Mouse (Mus musculus) heart, embryonic 14.5 days (tissue): ENCODE data around the gene Ssr3. TPM values are rescaled to one million over a fixed set of nuclear protein-coding genes. Genes with fewer than 3 reads are reported as not detected.

Experiments
- ATAC-seq: fragments of 200-750 bp; cut with Nextera tagmentation; 2 replicates; pipeline ENCODE4 v1.8.0; 2017; ENCODE audit warnings: low read depth, moderate TSS enrichment; ENCODE audit not compliant: insufficient number of reproducible peaks, insufficient read depth, low FRiP score
- H3K27ac ChIP-seq, 2 experiments: fragments of 200-500 bp in 1 of 2; fragments of 300-500 bp in 1 of 2; sonication (generic) in 1 of 2; replicated peaks in 1 of 2; 2 replicates each; pipeline ENCODE4 v1.5.1; 2012 to 2014; ENCODE audit warnings: low read depth in 2 of 2, low read length in 2 of 2, control low read depth in 1 of 2, mild to moderate bottlenecking in 1 of 2, mixed read lengths in 1 of 2; ENCODE audit not compliant: control insufficient read depth in 1 of 2, insufficient read depth in 1 of 2
- H3K27me3 ChIP-seq: fragments of 300-500 bp; sonication (generic); 2 replicates; pipeline ENCODE4 v1.6.1; 2014; ENCODE audit warnings: mild to moderate bottlenecking, low read length, control low read depth; ENCODE audit not compliant: control insufficient read depth, insufficient read depth
- H3K36me3 ChIP-seq: fragments of 300-500 bp; sonication (generic); 2 replicates; pipeline ENCODE4 v1.6.1; 2014; ENCODE audit warnings: mild to moderate bottlenecking, control low read depth, low read length, mixed read lengths; ENCODE audit not compliant: control insufficient read depth, insufficient read depth
- H3K4me1 ChIP-seq, 2 experiments: fragments of 200-500 bp in 1 of 2; fragments of 300-500 bp in 1 of 2; sonication (generic) in 1 of 2; 2 replicates each; pipeline ENCODE4 v1.6.1; 2012 to 2014; ENCODE audit warnings: low read length in 2 of 2, control low read depth in 1 of 2, mixed read lengths in 1 of 2; ENCODE audit not compliant: control insufficient read depth in 2 of 2, insufficient read depth in 2 of 2
- H3K4me2 ChIP-seq: fragments of 300-500 bp; sonication (generic); 2 replicates; pipeline ENCODE4 v1.6.1; 2014; ENCODE audit warnings: mild to moderate bottlenecking, low read length
- H3K4me3 ChIP-seq, 2 experiments: fragments of 200-500 bp in 1 of 2; fragments of 300-500 bp in 1 of 2; sonication (generic) in 1 of 2; 2 replicates each; pipeline ENCODE4 v1.5.1; 2012 to 2014; ENCODE audit warnings: low read length in 2 of 2, mild to moderate bottlenecking in 2 of 2, control low read depth in 1 of 2, low read depth in 1 of 2, moderate library complexity in 1 of 2; ENCODE audit not compliant: control insufficient read depth in 1 of 2, insufficient read depth in 1 of 2
- H3K9ac ChIP-seq: fragments of 300-500 bp; sonication (generic); 2 replicates; pipeline ENCODE4 v1.6.1; 2014; ENCODE audit warnings: mild to moderate bottlenecking, low read length
- H3K9me3 ChIP-seq: fragments of 300-500 bp; sonication (generic); 2 replicates; pipeline ENCODE4 v1.6.1; 2016; ENCODE audit warnings: low read length, control low read depth; ENCODE audit not compliant: control insufficient read depth
- WGBS: fragments of 180-500 bp; shearing (Covaris S2); extraction: QIAGEN DNeasy Blood & Tissue Kit; methylation state at CpG from one replicate; pipeline ENCODE4 v1.1.7; 2014; 5-methylcytosine and 5-hydroxymethylcytosine counted together
- polyA plus RNA-seq: library from polyadenylated mRNA; unstranded; fragments of >200 nt; fragmentation: Nextera tagmentation; extraction: Ambion mirVana; gene quantifications from 2 replicates; pipeline ENCODE4 v1.2.1, GENCODE M21; 2014

Ssr3 gene
- polyA plus RNA-seq, 1 experiment from 2014 or later: 230 TPM

DNA sequence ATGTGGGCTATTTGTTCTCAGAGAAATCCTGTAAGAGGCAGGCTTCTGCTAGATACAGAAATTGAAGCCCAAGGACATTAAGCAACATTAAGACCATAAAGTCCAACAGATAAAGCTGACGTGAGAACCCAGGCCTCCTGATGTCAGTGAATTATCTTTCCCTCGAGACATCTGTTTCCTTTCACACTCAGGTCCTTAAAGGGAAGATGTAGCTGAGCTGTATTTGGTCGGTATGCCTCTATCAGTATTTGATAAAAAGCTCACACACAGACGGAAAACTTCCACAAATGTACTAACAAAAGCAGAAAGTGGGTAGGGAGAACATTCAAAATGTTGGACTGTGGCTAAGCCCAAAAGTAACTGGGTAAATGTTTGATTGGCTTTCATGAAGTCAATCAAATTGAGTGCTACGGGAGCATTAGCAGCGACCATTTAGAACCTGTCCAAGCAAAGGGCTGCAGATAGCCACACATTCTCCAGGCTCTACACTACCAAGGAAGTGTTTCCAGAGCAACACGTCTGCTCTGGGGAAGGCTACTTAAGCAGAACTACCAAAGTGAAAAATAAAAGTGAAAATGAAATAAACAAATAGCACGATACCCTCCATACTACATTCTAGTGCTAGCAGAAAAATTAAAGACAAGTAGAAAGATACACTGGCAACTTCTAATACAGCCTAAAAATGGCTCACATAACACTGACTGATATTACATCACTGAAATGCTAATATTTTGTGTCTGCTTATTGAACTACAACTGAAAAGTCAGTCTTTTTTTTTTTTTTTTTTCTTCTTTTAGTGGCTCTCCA is 32.1 kb downstream of the Ssr3 start:
- peak overlapping the region; percentile 71 to 81 for H3K27ac ChIP-seq
- WGBS: 7% methylated on average over 8 of the region's 8 CpGs
- H3K4me3 ChIP-seq: peak overlapping the region in 1 of 2 experiments; percentile 10; a peak in 1 of 4 replicates
- no peaks in the 10 kb centered on the region for H3K9me3 ChIP-seq
- peak; percentile 38; the same call in 1 of the 2 replicates for ATAC-seq
- peaks cover 17 to 38% of the 10 kb centered on the region in 2 experiments for H3K4me1 ChIP-seq
- H3K36me3 ChIP-seq: peaks cover 2% of the 10 kb centered on the region; the same call in 1 of the 2 replicates
- H3K9ac ChIP-seq: peak overlapping the region; percentile 17; the same call in 1 of the 2 replicates
- peak overlapping the region; percentile 47 for H3K4me2 ChIP-seq
- no peaks in the 10 kb centered on the region for H3K27me3 ChIP-seq

GRCm38 (mm10) chr3:65358841-65359240 is 33.6 kb downstream of the Ssr3 start:
- Histone ChIP-seq H3K36me3 (no peaks in the 10 kb centered on the region), H3K27me3 (no peaks in the 10 kb centered on the region), H3K27ac (no peak overlapping the region), H3K9ac (no peak overlapping the region), H3K4me2 (no peak overlapping the region), H3K9me3 (no peaks in the 10 kb centered on the region), H3K4me1 (peaks cover 17 to 42% of the 10 kb centered on the region in 2 experiments), H3K4me3 (no peak overlapping the region)
- WGBS: 83% methylated on average over 2 of the region's 2 CpGs
- no peak for ATAC-seq

DNA sequence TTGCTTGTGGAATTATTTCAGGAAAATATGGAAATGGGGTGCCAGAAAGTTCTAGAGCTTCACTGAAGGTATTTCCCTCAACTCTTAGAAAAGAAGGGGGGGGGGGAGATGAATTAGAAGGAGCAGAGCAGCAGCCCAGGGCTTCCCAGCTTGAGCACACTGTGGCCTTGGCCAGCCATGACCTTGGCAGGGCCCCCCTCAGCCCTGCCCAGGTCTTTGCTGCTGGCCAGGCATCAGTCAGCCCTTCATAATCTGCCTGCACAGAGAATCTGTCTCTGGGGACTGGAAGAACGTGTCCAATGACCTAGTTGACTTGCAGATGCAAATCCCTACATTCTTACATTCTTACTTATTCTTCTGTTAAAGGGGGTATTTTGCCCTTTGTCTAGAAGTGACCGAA is 34.1 kb downstream of the Ssr3 start:
- H3K4me2 ChIP-seq: no peak overlapping the region
- H3K9ac ChIP-seq: no peak overlapping the region
- 54% methylated on average over 2 of the region's 2 CpGs for WGBS
- no peaks in the 10 kb centered on the region for H3K36me3 ChIP-seq
- ATAC-seq: no peak
- H3K27ac ChIP-seq: no peak overlapping the region
- H3K9me3 ChIP-seq: no peaks in the 10 kb centered on the region
- H3K4me1 ChIP-seq: peaks cover 15 to 37% of the 10 kb centered on the region in 2 experiments
- no peak overlapping the region for H3K4me3 ChIP-seq
- no peaks in the 10 kb centered on the region for H3K27me3 ChIP-seq

- WGBS: 49% methylated on average over 6 of the region's 6 CpGs
- Histone ChIP-seq H3K4me1 (peaks cover 10 to 21% of the 10 kb centered on the region in 2 experiments), H3K36me3 (no peaks in the 10 kb centered on the region), H3K9ac (no peak overlapping the region), H3K27ac (no peak overlapping the region), H3K9me3 (no peaks in the 10 kb centered on the region), H3K27me3 (no peaks in the 10 kb centered on the region), H3K4me3 (no peak overlapping the region), H3K4me2 (no peak overlapping the region)
- no peak for ATAC-seq
These were observed 36.9 kb downstream of the Ssr3 start for GRCm38 (mm10) chr3:65355479-65355878.

- Histone ChIP-seq H3K27me3 (no peaks in the 10 kb centered on the region), H3K4me2 (no peak overlapping the region), H3K9ac (no peak overlapping the region), H3K9me3 (no peaks in the 10 kb centered on the region), H3K4me3 (no peak overlapping the region), H3K27ac (no peak overlapping the region), H3K4me1 (peaks cover 6 to 7% of the 10 kb centered on the region in 2 experiments; a peak in 3 of 4 replicates), H3K36me3 (no peaks in the 10 kb centered on the region)
- no peak for ATAC-seq
- 65% methylated on average over 10 of the region's 10 CpGs for WGBS
These were observed 39.0 kb downstream of the Ssr3 start for GRCm38 (mm10) chr3:65353263-65354037.

DNA sequence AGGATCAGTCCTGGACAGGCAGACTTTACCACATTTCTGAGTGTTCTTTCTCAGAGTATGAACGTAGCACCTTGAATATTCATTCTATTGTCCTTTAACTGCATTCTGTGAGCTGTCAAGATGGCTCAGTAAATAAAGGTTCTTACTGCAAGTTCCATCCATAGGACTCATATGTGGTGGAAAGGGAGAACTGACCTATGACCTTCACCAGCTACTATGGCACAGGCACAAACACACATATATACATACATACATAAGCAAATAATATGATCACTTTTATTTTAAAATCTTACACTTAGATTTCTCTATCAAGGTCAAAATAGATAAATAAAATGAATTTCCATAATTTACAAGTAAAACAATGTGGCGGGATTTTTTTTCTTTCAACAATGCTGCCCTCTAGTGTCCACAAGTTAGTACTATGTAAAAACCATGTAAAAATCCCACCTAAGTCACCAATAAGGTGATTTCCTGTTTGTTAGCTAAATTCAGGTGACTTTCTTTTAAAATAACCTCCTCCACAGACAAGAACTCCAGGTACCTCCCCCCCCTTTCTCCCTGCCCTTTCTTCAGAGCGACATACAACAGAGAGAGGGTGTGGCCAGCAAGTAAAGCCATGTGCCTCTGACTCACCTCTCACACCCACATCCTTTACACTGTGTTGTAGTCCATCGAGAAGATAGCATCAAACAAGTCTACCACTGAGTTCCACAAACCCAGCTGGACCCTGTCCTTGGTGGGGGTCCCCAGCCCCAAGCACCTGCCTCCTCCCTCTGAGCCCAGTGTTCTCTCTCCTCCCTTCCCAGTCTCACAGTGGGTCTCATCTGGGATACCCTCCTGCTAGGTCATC is 39.9 kb downstream of the Ssr3 start:
- no peaks in the 10 kb centered on the region for H3K27me3 ChIP-seq
- no peaks in the 10 kb centered on the region for H3K9me3 ChIP-seq
- H3K27ac ChIP-seq: no peak overlapping the region
- no peak overlapping the region for H3K9ac ChIP-seq
- H3K4me3 ChIP-seq: no peak overlapping the region
- H3K36me3 ChIP-seq: no peaks in the 10 kb centered on the region
- WGBS: 44% methylated on average over 4 of the region's 4 CpGs
- ATAC-seq: no peak
- peaks cover 4 to 6% of the 10 kb centered on the region in 2 experiments; a peak in 2 of 4 replicates for H3K4me1 ChIP-seq
- H3K4me2 ChIP-seq: no peak overlapping the region

GRCm38 (mm10) chr3:65346176-65346575 is 46.2 kb downstream of the Ssr3 start:
- Histone ChIP-seq H3K36me3 (no peaks in the 10 kb centered on the region), H3K27ac (no peak overlapping the region), H3K4me1 (peaks cover 0 to 8% of the 10 kb centered on the region in 2 experiments; a peak in 1 of 4 replicates), H3K9me3 (no peaks in the 10 kb centered on the region), H3K9ac (no peak overlapping the region), H3K4me3 (no peak overlapping the region), H3K27me3 (no peaks in the 10 kb centered on the region), H3K4me2 (no peak overlapping the region)
- 89% methylated on average over 1 of the region's 1 CpGs for WGBS
- no peak for ATAC-seq
